Mouse (Mus musculus): Measurements from ENCODE around the gene Speg. TPM values are rescaled to one million over a fixed set of nuclear protein-coding genes. Genes with fewer than 3 reads are reported as not detected.
A peak's percentile ranks its signal among the peaks of the same experiment; 100 is the strongest.

Speg gene
- polyA plus RNA-seq, 1 experiment from 2014 or later: 30.2 TPM

DNA sequence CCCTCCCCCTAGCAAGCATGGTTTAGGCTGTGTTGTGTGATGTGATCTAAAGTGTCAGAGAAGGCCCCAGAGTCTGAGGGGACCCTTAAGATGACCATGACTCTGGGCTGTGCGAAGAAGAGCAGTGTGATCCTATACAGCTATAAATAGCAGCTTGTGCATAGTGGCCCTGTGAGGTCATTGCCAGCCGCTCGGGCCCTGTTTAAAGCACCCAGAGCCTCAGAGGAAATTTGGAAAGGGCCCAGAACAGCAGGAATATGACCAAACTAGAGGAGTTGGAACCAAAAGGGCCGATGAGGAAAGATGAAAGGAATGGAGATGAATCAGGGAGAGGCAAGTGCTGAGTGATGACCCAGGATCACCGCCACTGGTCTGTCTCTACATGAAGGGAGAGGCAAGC lies 27.8 kb upstream of the Speg start:
- WGBS: 90% methylated on average over 5 of the region's 5 CpGs
- H3K9me3 ChIP-seq: no peaks in the 10 kb centered on the region
- peaks cover 51% of the 10 kb centered on the region for H3K4me1 ChIP-seq
- H3K36me3 ChIP-seq (replicated peaks): no peaks in the 10 kb centered on the region
- H3K27me3 ChIP-seq (replicated peaks; ENCODE audit: low read depth, poor library complexity, severe bottlenecking): no peaks in the 10 kb centered on the region; the same call in 1 of the 2 replicates
- H3K27ac ChIP-seq (replicated peaks): no peak overlapping the region; the same call in 1 of the 2 replicates
- H3K4me3 ChIP-seq: no peak overlapping the region
- no peak for DNase-seq (ENCODE audit: low spot score)

DNA sequence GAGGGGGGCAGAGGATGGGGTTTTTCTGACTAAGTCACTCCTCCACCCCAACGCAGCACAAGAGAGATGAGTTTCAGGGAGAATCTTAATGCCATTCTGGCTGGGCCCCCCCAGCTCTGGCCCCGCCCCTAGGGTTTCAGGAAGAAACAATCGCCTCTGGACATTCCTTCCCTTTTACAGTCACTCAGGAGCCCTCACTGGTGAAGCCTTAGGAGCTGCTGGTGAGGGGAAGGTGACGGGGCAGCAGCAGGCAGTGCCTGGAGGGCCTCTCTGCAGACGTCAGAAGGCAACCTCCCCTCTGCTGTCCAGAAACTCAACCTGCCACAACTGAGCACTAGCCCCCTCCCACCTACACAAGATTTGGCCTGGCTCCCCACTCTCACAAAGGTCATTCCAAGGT lies 25.8 kb upstream of the Speg start:
- peak; percentile 27 for DNase-seq (ENCODE audit: low spot score)
- Histone ChIP-seq H3K36me3 (replicated peaks) (no peaks in the 10 kb centered on the region), H3K27ac (replicated peaks) (peak overlapping the region; percentile 69), H3K9me3 (no peaks in the 10 kb centered on the region), H3K27me3 (replicated peaks; ENCODE audit: low read depth, poor library complexity, severe bottlenecking) (no peaks in the 10 kb centered on the region), H3K4me1 (peaks cover 34% of the 10 kb centered on the region), H3K4me3 (no peak overlapping the region)
- WGBS: 32% methylated on average over 5 of the region's 5 CpGs

DNA sequence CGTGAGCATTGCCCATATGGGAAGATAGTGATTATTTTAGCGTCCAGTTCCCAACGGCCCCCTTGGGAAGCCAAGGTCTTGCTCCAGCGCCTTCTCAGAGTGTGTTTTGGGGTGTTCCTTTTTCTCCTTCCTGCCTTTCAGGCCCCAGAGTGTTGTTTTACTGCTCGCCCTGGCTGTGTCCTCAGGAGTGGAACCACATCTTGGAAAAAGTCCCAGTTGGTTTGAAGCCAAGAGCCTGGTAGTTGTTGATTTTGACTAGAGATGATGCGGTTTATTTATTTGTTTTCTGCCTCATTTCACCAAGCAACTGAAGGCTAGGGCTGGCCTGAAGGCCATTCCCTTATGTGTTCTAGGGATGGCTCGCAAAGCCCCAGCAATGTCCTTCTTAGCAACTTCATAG lies 17.8 kb upstream of the Speg start:
- WGBS: 87% methylated on average over 7 of the region's 7 CpGs
- no peaks in the 10 kb centered on the region for H3K36me3 ChIP-seq (replicated peaks)

DNA sequence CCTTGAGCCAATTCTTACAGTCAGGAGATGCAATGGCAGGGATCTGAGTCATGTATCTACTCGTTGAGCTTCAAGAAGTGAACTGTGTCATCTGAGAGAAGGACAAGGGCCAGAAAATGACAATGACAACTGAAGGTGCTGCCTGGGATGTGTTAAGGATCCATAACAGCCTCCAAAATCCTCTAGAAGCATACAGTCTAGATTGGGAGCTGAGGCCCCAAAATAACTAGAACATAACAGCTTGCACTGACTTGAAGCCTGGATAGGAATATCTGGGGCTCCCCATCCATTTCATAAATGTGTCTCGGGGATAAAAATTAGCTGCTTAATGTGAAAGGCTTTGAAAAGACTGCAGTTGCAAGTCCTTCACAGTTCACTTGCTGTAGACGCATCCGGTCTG lies 17.1 kb upstream of the Speg start:
- peaks cover 39% of the 10 kb centered on the region for H3K4me1 ChIP-seq
- no peaks in the 10 kb centered on the region for H3K9me3 ChIP-seq
- no peak overlapping the region for H3K27ac ChIP-seq (replicated peaks)
- 85% methylated on average over 4 of the region's 4 CpGs for WGBS
- H3K27me3 ChIP-seq (replicated peaks; ENCODE audit: low read depth, poor library complexity, severe bottlenecking): peaks cover 58% of the 10 kb centered on the region
- no peak overlapping the region for H3K4me3 ChIP-seq
- H3K36me3 ChIP-seq (replicated peaks): no peaks in the 10 kb centered on the region
- no peak for DNase-seq (ENCODE audit: low spot score)

More for the DNA sequence above, 17.8 kb upstream of the Speg start:
- no peak for DNase-seq (ENCODE audit: low spot score)
- Histone ChIP-seq H3K4me3 (no peak overlapping the region), H3K9me3 (no peaks in the 10 kb centered on the region), H3K27me3 (replicated peaks; ENCODE audit: low read depth, poor library complexity, severe bottlenecking) (peaks cover 51% of the 10 kb centered on the region), H3K4me1 (peaks cover 38% of the 10 kb centered on the region), H3K27ac (replicated peaks) (no peak overlapping the region)

DNA sequence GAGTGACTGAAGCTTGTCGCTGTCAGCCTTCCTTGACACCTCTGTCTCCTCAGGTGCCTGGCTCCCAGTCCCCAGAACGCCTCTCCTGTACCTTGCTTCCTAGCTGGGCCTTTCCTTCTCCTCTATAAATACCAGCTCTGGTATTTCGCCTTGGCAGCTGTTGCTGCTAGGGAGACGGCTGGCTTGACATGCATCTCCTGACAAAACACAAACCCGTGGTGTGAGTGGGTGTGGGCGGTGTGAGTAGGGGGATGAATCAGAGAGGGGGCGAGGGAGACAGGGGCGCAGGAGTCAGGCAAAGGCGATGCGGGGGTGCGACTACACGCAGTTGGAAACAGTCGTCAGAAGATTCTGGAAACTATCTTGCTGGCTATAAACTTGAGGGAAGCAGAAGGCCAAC lies 15.8 kb upstream of the Speg start:
- Histone ChIP-seq H3K9me3 (no peaks in the 10 kb centered on the region), H3K27ac (replicated peaks) (0 out of 2 replicates have a peak overlapping the region, but pooled peaks have one; percentile 0), H3K36me3 (replicated peaks) (no peaks in the 10 kb centered on the region), H3K27me3 (replicated peaks; ENCODE audit: low read depth, poor library complexity, severe bottlenecking) (peaks cover 61% of the 10 kb centered on the region), H3K4me3 (no peak overlapping the region), H3K4me1 (peaks cover 39% of the 10 kb centered on the region)
- WGBS: 78% methylated on average over 13 of the region's 13 CpGs
- DNase-seq (ENCODE audit: low spot score): no peak

DNA sequence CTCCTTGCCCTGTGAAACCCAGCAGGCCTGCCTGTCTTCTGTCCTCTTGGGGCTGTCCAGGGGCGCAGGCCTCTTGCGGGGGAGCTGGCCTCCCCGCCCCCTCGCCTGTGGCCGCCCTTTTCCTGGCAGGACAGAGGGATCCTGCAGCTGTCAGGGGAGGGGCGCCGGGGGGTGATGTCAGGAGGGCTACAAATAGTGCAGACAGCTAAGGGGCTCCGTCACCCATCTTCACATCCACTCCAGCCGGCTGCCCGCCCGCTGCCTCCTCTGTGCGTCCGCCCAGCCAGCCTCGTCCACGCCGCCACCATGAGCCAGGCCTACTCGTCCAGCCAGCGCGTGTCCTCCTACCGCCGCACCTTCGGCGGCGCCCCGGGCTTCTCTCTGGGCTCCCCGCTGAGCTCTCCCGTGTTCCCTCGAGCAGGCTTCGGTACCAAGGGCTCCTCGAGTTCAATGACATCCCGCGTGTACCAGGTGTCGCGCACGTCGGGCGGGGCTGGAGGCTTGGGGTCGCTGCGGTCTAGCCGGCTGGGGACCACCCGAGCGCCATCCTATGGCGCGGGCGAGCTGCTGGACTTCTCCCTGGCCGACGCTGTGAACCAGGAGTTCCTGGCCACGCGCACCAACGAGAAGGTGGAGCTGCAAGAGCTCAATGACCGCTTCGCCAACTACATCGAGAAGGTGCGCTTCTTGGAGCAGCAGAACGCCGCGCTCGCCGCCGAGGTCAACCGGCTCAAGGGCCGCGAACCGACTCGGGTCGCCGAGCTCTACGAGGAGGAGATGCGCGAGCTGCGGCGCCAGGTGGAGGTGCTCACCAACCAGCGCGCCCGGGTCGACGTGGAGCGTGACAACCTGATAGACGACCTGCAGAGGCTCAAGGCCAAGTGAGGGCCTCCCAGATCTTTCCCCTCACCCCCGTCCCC lies 14.7 kb upstream of the Speg start, which contains the start of gene Des:
Gene Des, plus strand, starts transcription at position 218 of the 920 bp plus-strand sequence.
- Histone ChIP-seq H3K27ac (replicated peaks) (peak within 1 kb of the TSS; percentile 76), H3K9me3 (no peaks in the 10 kb centered on the region), H3K36me3 (replicated peaks) (no peaks in the 10 kb centered on the region), H3K4me3 (peak within 1 kb of the TSS; percentile 56), H3K4me1 (peaks cover 39% of the 10 kb centered on the region), H3K27me3 (replicated peaks; ENCODE audit: low read depth, poor library complexity, severe bottlenecking) (peaks cover 67% of the 10 kb centered on the region)
- peak; percentile 63 for DNase-seq (ENCODE audit: low spot score)
- 3% methylated on average over 80 of the region's 80 CpGs for WGBS

DNA sequence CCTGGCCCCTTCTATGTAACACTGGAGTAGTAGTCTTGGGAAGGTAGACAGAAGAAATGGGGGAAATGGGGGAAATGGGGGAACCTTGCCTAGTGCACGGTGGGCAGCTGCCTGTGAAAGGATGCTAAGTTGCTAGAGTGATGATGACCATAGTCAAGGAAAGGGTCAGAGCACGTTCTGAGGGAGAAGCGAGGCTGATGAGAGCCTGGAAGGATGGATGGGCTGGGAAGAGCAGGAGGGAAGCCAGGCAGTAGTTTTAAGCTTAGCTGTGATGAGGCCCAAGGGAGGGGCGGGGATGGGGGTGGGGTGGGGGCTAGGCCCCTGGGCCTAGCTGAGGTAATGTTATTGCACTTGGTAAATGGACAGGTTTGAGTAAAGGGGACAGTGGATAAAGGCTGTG lies 14.0 kb upstream of the Speg start:
- no peak for DNase-seq (ENCODE audit: low spot score)
- Histone ChIP-seq H3K27ac (replicated peaks) (no peak overlapping the region), H3K27me3 (replicated peaks; ENCODE audit: low read depth, poor library complexity, severe bottlenecking) (peaks cover 68% of the 10 kb centered on the region), H3K4me3 (peak overlapping the region; percentile 56), H3K36me3 (replicated peaks) (no peaks in the 10 kb centered on the region), H3K9me3 (no peaks in the 10 kb centered on the region), H3K4me1 (peaks cover 33% of the 10 kb centered on the region)
- 48% methylated on average over 4 of the region's 4 CpGs for WGBS

DNA sequence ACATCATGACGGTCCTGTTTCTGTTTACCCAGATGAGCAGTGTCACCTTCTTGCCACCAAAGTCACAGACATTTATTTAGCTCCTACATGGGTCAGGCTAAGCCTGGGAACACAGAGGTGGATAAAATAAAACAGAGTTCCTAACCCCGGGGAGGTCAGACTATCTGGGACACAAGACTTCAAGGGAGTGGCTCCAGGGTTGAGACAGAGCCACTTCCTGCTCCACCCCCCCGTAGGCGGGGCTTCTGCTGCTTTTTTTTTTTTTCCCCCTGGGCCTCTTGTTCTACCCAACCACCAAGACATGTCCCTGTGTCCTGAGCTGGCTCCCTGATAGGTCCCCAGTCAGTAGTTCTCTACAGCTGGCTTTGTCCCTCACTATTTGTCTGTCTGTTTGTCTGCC lies 13.3 kb upstream of the Speg start:
- H3K9me3 ChIP-seq: no peaks in the 10 kb centered on the region
- no peak for DNase-seq (ENCODE audit: low spot score)
- H3K36me3 ChIP-seq (replicated peaks): no peaks in the 10 kb centered on the region
- no peak overlapping the region for H3K27ac ChIP-seq (replicated peaks)
- H3K4me3 ChIP-seq: no peak overlapping the region
- H3K27me3 ChIP-seq (replicated peaks; ENCODE audit: low read depth, poor library complexity, severe bottlenecking): peaks cover 70% of the 10 kb centered on the region
- WGBS: 32% methylated on average over 4 of the region's 4 CpGs
- H3K4me1 ChIP-seq: peaks cover 33% of the 10 kb centered on the region

DNA sequence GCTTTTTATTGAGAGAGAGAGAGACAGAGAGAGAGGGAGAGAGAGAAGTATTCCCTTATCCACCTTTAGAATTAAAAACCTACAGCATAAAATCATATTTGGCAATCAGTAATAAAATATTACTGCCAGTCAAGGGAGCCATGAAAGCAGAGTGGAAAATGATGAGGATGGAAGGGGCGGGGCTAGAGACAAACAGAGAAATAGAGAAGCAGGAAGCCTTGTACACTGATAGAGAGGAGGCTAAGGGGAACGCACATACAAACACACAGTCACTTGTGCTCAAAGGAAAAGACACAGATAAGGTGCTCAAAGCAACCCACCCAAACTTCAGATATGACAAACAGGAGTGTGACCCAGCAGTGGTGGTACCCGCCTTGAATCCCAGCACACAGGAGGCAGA lies 11.2 kb upstream of the Speg start:
- Histone ChIP-seq H3K4me3 (no peak overlapping the region), H3K27me3 (replicated peaks; ENCODE audit: low read depth, poor library complexity, severe bottlenecking) (peaks cover 64% of the 10 kb centered on the region), H3K27ac (replicated peaks) (no peak overlapping the region), H3K4me1 (peaks cover 40% of the 10 kb centered on the region), H3K9me3 (no peaks in the 10 kb centered on the region), H3K36me3 (replicated peaks) (no peaks in the 10 kb centered on the region)
- WGBS: 85% methylated on average over 3 of the region's 3 CpGs
- no peak for DNase-seq (ENCODE audit: low spot score)

DNA sequence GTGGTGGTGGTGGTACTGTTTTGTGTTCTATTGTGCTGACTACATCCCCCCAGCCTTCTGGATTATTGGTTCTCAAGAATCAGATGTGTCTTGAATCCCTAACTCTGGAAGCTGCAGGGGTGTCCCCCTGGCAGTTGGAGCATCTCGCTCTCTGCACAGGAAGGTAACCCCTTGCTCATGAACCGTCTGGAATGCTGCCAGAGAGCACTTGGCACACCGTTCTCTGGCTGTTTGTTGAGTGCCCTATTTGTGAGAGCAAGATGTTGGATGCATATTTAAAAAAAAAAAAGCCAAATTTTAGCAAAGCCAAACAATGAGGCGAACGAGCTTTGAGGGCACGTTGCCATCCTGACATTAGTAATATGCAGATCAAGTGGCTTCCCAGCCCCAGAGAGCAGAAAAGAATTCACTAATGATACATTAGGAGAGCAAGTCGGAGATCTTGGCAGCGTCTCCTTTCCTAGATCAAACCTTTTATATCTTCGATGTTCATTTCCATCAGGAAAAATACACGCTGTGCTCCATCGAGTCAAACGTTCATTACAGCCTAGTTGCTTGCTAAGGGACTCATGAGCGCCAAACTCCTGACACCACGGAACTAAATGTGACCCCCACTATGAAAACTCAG lies 9.5 kb upstream of the Speg start:
- no peak for DNase-seq (ENCODE audit: low spot score)
- H3K27me3 ChIP-seq (replicated peaks; ENCODE audit: low read depth, poor library complexity, severe bottlenecking): peaks cover 58% of the 10 kb centered on the region
- H3K4me3 ChIP-seq: no peak overlapping the region
- no peaks in the 10 kb centered on the region for H3K36me3 ChIP-seq (replicated peaks)
- H3K9me3 ChIP-seq: no peaks in the 10 kb centered on the region
- no peak overlapping the region for H3K27ac ChIP-seq (replicated peaks)
- peaks cover 37% of the 10 kb centered on the region for H3K4me1 ChIP-seq
- 89% methylated on average over 14 of the region's 14 CpGs for whole genome bisulfite sequencing

DNA sequence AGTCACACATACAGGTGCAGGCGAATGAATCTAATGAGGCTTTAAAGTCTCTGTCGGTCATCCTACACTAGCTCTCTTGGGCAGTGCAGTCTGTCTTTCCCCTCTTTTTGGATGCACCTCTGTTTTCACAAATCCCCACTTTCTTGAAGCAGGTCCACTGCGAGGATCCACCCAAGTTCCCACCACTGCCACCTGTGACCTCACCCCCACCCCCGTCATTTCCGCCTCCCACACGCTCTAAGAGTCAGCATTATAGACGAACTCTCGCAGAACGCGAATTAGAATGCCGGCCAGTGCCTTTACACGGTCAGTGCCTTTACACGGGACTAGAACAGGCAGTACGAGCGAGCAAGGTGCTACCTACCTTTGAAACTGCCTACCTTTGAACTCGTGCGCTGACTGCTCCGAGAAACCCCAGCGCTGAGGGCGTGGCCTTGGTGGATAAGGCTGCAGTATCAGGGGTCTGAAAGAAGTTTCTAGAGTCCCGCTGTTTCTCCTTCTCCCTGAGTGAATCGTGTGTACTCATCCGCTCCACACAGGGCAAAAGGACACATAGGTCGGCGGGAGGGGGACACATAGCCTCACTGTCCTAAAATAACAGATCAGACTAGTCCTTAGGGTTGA lies 5.6 kb upstream of the Speg start:
- DNase-seq (ENCODE audit: low spot score): no peak
- Histone ChIP-seq H3K4me3 (no peak overlapping the region), H3K27ac (replicated peaks) (0 out of 2 replicates have a peak overlapping the region, but pooled peaks have one; percentile 10), H3K9me3 (no peaks in the 10 kb centered on the region), H3K36me3 (replicated peaks) (no peaks in the 10 kb centered on the region), H3K27me3 (replicated peaks; ENCODE audit: low read depth, poor library complexity, severe bottlenecking) (peaks cover 37% of the 10 kb centered on the region), H3K4me1 (peaks cover 36% of the 10 kb centered on the region)
- 47% methylated on average over 25 of the region's 25 CpGs for WGBS

DNA sequence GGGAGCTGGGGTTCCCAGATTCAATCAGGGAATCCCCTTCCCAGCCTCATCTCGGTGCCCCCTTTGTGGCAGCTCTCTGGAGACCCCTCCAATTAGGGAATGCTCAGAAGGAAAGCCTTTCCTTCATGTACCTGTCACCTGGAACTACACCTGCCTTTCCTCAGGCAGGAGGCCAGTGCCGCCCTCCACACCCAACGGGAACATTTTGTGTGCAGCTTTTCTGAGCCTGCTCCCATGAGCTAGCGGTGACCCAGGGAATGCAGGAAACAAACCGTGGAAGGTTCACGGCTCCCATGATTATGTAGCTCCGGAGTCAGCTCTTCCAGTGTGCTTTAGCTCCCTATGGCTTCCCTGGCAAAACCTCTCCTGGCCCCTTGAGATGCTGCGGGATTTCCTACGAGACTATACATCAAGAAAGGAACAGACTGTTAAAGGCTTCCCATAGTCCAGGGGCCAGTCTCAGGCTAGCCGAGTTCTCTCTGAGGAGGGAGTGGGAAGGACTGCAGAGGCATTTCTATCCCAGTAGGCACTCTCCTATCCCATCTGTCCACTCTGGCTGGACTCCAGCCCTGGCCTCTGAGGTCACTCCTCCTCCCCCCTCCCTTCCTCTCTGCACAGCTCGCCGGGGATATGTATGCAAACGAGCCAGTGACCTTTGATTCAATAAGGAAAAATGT lies 5.0 kb upstream of the Speg start:
- 40% methylated on average over 13 of the region's 13 CpGs for WGBS
- H3K9me3 ChIP-seq: no peaks in the 10 kb centered on the region
- H3K36me3 ChIP-seq (replicated peaks): no peaks in the 10 kb centered on the region
- DNase-seq (ENCODE audit: low spot score): no peak
- peaks cover 41% of the 10 kb centered on the region for H3K27me3 ChIP-seq (replicated peaks; ENCODE audit: low read depth, poor library complexity, severe bottlenecking)
- H3K4me1 ChIP-seq: peaks cover 42% of the 10 kb centered on the region
- 0 out of 2 replicates have a peak overlapping the region, but pooled peaks have one; percentile 10 for H3K27ac ChIP-seq (replicated peaks)
- H3K4me3 ChIP-seq: no peak overlapping the region
